Mouse (Mus musculus): ENCODE data around the gene Mfsd12.

GRCm38 (mm10) chr10:81317273-81317672, 40.0 kb upstream of the Mfsd12 start:
- no peak for TF ChIP-seq CTCF (IDR thresholded peaks at IDR 0.05; ENCODE audit: control insufficient read depth, insufficient read depth, insufficient read length)
- TF ChIP-seq USF1 (IDR thresholded peaks at IDR 0.05; ENCODE audit: low read depth) = no peak

Data from C2C12 (cell line).